Mouse (Mus musculus) small intestine, adult 2 months (tissue): ENCODE measurements around the gene Olfml2a.

Source experiments
- CTCF ChIP-seq: fragments of 200-500 bp; IDR thresholded peaks from 2 replicates; pipeline ENCODE4 v1.5.1; 2012; ENCODE audit warnings: low read depth, mild to moderate bottlenecking, control low read depth, inconsistent platforms, low read length, moderate library complexity, mixed read lengths; ENCODE audit not compliant: insufficient replicate concordance, insufficient read length; ENCODE audit errors: extremely low read depth
- POLR2A ChIP-seq: fragments of 200-500 bp; IDR thresholded peaks from 2 replicates; pipeline ENCODE4 v1.6.1; 2012; ENCODE audit warnings: low read depth, mild to moderate bottlenecking, control low read depth, inconsistent platforms, low read length, moderate library complexity

DNA sequence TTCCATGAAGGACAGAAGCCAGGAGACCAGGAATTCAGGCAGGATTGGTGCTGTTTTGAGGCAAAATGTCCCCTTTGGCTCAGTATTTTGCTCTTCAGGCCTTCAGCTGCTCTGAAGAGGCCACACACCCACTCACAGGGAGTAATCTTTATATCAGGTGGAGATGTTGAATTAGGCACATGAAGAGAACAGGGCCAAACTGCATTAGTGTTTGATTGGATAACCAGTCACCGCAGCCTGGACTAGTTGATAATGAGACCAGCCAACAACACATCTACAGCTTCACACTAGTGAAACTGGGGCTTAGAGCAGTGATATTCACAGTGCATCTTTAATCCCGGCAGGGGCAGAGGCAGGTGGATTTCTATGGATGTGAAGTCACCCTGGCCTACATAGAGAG, 57.2 kb downstream of the Olfml2a start:
- no peak for TF ChIP-seq POLR2A
- no peak for TF ChIP-seq CTCF
